Mouse (Mus musculus) cerebellum, adult 11 months (tissue): Measurements from ENCODE around the gene Spag7.

Experiments used
- DNase-seq: peaks from one replicate; pipeline ENCODE4 v3.0.0; 2022

Gene Spag7

GRCm38 (mm10) chr11:70679894-70680293 is 10.7 kb upstream of the Spag7 start:
- DNase-seq, result no peak

- DNase-seq, result no peak
Measured at GRCm38 (mm10) chr11:70679361-70679760, 10.1 kb upstream of the Spag7 start.

DNA sequence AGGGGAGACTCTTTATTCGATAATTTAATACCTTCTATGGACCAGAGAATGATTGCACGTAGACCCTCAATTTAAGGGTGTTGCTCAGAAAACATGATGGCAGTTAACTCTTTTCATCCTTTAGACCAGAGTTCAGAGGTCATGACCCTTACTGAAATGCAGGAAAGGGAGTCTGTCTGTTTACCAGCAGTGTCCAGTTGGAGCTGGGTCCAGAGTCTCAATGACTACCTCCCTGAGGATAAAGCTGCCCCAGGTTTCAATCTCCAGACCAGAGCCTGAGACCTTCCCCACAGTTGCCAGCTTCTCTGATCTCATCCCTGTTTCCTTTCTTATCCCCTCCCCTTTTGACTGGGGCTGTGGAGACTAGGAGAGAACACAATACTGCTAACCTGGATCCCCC is 9.4 kb upstream of the Spag7 start:
- no peak for DNase-seq

DNA sequence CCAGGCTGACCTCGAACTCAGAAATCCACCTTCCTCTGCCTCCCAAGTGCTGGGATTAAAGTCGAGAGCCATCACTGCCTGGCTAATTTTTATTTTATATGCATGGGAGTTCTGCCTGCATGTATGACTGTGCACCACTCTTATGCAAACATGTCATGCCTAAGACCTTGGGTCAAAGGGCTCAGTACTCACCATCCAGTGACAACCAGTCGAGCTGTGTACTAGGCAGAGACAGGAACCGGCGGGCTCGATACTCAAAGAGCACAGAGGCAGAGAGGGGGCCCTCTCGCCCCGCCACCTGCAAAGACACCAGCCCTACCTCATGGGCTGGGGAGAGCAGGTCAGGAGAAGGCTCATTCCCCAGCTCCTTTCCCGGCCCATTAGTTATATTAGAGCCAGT is 8.9 kb upstream of the Spag7 start:
- DNase-seq, result no peak

- no peak for DNase-seq
Measured at GRCm38 (mm10) chr11:70674501-70674900, 5.3 kb upstream of the Spag7 start.

- DNase-seq, result no peak
Measured at GRCm38 (mm10) chr11:70674014-70674413, 4.8 kb upstream of the Spag7 start.

GRCm38 (mm10) chr11:70671333-70672047 is 2.3 kb upstream of the Spag7 start:
- DNase-seq, result no peak

- DNase-seq, result no peak
Measured at GRCm38 (mm10) chr11:70670483-70670882, 1.3 kb upstream of the Spag7 start.

DNA sequence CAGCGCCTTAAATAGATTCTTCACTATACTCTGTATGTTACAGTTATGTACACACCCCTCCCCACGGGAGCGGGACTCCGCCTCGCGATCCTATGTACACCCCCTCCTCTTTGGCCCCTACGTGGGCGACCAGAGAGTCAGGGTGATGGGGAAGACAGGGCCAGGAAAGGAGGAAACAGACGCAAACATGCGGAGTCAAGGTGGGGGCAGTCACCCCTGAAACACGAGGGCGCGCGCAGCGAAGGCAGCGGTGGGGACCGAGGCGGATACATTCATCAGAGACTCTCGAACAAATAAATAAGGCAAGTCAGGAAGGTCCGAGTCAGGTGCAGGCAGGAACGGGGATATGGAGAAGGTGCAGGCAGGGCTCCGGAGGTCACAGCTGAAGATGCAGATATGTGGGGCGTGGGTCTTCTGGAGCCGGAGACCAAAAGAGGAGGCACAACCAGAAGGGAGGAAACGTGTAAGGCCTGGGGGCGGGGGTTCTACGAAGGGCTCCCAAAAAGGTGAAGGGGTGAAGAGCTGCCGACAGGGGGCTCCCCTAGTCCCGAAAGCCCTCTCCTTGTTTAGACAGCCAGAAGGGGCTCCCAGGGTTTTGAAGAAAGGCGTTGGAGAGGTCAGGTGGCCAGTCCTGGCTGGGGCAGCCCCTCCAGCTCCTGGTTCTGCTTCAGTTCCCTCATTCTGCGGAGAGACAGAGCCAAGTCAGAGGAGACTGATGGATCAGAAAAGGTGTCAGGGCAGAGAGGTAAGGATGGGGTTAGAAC is 548 bp upstream of the Spag7 start:
- peak; percentile 76 for DNase-seq

GRCm38 (mm10) chr11:70668335-70668770 is 863 bp downstream of the Spag7 start:
- DNase-seq, result no peak

GRCm38 (mm10) chr11:70667271-70668150 is 1.7 kb downstream of the Spag7 start:
- DNase-seq, result no peak

- DNase-seq, result no peak
Measured at GRCm38 (mm10) chr11:70666687-70667086, 2.5 kb downstream of the Spag7 start.

- no peak for DNase-seq
Measured at GRCm38 (mm10) chr11:70664741-70665140, 4.5 kb downstream of the Spag7 start.

DNA sequence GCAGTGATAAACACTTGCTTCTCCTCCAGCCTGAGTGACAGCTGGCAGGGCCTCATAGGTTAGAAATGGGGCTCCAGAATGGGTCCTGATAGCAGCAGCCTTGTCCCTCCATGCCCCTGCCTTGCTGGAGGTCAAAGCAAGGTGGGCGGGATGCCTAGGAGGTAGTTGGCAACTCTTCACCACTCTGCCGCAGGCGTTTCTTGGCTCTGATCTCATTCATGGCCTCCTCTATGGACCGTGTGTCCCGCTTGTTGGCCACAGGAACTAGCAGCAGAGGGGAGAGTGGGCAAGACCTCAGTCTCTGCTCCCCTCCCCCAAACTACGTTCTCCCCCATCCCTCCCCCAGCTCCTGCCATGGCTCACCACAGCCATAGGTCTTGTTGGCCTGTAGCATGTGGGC is 5.3 kb downstream of the Spag7 start:
- no peak for DNase-seq

GRCm38 (mm10) chr11:70663101-70663500 is 6.1 kb downstream of the Spag7 start:
- DNase-seq, result no peak

DNA sequence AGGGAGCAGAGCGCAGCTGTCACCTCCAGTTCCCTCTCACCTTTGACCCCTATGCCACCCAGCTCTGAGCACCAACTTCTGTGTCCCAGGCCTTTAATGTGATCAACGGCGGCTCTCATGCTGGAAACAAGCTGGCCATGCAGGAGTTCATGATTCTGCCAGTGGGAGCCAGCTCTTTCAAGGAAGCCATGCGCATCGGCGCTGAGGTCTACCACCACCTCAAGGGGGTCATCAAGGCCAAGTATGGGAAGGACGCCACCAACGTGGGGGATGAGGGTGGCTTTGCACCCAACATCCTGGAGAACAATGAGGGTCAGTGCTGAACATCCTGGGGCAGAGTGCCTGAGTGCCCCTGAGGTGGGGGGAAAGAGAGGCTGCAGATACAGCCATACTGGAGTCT is 8.6 kb downstream of the Spag7 start:
- no peak for DNase-seq

DNA sequence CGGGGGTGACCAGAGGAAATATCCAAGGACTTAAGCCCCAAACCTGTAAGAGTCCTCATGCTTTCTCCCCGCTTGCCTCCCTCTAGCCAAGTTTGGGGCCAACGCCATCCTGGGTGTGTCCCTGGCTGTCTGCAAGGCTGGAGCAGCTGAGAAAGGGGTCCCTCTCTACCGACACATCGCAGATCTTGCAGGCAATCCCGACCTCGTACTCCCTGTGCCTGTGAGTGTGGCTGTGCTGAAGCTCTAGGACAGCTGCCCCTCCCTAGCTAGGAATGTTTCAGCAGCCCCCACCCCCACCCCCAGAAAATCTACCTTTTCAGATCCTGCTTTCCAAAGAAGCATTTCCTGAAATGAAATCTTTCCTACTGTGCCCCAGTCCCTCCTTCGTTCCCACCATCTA is 10.3 kb downstream of the Spag7 start:
- no peak for DNase-seq

DNA sequence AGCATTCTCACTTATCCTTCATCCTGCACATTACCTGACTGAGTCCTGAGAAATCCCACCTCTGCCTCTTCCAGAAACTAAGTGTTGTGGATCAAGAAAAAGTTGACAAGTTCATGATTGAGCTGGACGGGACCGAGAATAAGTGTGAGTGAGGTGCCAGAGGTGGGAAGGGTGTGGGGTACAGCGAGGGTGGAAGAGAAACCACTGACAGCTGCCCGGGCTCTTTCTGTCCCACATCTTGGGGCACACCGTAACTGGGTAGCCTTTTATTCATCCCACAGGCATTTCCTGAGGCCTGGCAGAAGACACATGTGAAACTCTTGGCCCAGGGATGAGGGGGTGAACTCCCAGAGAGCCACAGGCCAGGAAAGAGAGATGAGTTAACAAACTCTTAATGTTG is 10.7 kb downstream of the Spag7 start:
- no peak for DNase-seq

- no peak for DNase-seq
Measured at GRCm38 (mm10) chr11:70657991-70658390, 11.2 kb downstream of the Spag7 start.

DNA sequence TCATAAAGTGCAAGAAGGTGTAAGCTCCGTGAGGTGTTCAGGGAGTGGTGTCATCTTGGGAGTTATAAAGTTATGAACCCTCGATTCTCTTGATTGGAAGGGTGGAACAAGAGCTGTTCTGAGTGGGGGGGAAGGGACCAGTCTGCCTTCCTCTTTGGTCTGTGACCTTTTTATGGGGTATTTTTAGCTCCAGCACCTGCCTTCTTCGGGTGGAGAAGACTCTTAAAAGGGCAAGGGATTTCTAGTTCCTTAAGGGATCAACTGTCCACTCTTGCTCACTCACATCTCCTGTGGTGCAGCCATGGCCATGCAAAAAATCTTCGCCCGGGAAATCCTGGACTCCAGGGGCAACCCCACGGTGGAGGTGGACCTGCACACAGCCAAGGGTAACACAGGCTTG is 11.6 kb downstream of the Spag7 start:
- no peak for DNase-seq

GRCm38 (mm10) chr11:70656964-70657363 is 12.3 kb downstream of the Spag7 start, which contains the start of gene Eno3:
Eno3 (plus strand) TSS chr11:70657202.
- DNase-seq, result peak; percentile 39

- peak; percentile 34 for DNase-seq
Measured at GRCm38 (mm10) chr11:70656456-70656927, 12.7 kb downstream of the Spag7 start.
